Mouse (Mus musculus) heart, adult 2 months (tissue): ENCODE measurements around the gene Snapc4.
"Not testable (repeated sequence)": the region's sequence is repeated elsewhere in the genome, so short reads cannot be mapped to it uniquely, and the experiment has no call there.

Experiments
- CTCF ChIP-seq: fragments of 200-600 bp; IDR thresholded peaks from 2 replicates; pipeline ENCODE4 v1.8.1; 2022; ENCODE audit warnings: antibody characterized with exemption, mild to moderate bottlenecking, moderate library complexity
- POLR2A ChIP-seq: fragments of 200-500 bp; IDR thresholded peaks from 2 replicates; pipeline ENCODE4 v1.6.1; 2011; ENCODE audit warnings: mild to moderate bottlenecking, low read depth, low read length, control low read depth; ENCODE audit not compliant: insufficient read depth

GRCm38 (mm10) chr2:26380871-26381270 is 418 bp upstream of the Snapc4 start:
- not testable (repeated sequence) for TF ChIP-seq CTCF, POLR2A
